Mouse (Mus musculus): Measurements from ENCODE around the gene C130050O18Rik.

The C130050O18Rik gene

GRCm38 (mm10) chr5:139425198-139425597, 20.1 kb downstream of the C130050O18Rik start:
- no peak for DNase-seq (ENCODE audit: low spot score in 2 of 2)

DNA sequence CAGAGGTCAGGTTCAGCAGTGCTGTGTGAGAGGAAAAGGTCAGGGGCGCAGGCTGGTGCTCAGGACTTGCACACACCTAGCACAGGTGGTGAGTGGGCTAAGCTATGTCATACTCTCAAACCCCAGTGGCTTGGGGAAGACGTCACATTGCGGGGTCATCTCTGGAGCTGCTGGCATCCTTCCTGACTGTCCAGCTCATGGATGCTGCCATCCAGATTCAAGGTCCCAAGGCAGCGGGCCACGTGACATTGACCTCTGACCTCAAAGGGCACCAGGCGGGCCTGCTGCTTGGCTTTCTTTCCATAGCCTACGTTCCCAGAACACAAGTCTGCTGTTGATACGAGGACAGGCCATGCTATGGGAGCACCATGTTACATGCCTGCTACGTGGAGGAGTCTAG, 21.9 kb downstream of the C130050O18Rik start:
- no peak for DNase-seq (ENCODE audit: low spot score in 2 of 2)

DNA sequence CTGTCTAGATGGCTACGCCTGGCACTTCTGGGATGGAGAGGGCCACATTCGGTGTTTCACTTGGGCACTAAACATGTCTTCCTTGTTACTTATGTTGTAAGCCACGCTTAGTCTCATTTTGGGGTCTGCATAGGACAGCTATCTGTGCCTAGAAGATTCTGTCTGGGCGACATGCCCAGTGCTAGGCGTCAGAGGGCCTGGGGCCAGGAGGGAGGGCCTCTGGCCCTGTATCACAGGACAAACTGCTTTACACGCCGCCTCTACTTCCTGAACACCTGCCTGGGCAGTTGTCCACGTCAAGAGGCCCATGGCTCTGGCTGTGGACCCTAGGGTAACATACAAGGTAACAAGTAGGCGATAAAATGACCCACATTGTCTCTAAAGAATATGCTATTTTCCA, 22.9 kb downstream of the C130050O18Rik start:
- no peak for DNase-seq (ENCODE audit: low spot score in 2 of 2)

GRCm38 (mm10) chr5:139429818-139430341, 24.8 kb downstream of the C130050O18Rik start:
- DNase-seq (ENCODE audit: low spot score in 2 of 2) = no peak

DNA sequence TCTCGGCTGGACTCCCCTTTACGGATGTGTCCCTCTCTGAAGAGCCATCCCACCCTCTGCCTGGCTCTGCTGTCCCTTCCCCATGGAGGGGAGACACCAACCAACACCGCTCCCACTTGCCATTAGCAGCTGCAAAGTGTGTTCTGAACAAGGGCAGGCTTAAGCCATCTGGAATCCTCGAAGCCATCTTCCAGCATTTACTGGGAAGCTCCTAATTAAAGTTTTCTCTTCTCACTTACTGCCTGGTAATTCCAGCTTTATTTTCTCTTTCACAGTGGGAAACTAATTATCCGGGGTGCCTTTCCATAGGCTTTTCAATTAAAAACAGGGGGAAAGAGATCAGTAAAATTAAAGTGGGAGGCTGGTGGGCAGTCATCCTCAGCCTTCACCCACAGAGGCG, 27.3 kb downstream of the C130050O18Rik start:
- DNase-seq (ENCODE audit: low spot score in 2 of 2) = no peak

DNA sequence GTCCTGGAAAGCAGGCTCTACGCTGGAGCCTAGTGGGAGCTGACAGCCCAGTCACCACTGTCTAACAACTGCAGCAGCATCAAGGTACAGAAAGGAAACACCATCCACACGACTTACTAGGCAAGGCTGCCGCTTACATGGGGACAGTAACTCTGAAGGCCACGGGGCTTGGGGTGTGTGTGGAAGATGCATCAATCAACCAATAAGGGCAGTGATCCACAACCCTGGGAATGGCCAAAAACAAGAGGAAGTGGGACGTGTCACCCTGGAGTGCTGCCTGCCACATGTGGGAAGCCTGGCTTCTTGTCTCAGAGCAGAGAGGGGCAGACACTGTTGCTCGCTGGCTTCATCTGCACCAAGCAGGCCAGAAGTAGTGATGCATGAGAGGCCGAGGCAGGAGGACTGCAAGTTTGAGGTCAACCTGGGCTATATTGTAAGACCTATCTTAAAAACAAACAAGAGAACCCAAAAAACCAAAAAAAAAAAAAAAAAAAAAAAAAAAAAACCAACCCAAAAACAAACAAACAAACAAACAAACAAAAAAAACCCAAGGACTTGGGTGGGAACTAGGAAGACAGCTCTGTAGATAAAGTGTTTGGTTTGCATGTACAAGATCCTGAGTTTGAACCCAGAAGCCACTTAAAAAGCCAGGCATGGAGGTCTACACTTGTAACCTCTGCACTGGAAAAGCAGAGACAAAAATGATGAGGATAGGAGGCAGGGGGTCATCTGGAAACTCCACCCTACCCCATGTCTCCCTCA, 27.8 kb downstream of the C130050O18Rik start:
- no peak for DNase-seq (ENCODE audit: low spot score in 2 of 2)

DNA sequence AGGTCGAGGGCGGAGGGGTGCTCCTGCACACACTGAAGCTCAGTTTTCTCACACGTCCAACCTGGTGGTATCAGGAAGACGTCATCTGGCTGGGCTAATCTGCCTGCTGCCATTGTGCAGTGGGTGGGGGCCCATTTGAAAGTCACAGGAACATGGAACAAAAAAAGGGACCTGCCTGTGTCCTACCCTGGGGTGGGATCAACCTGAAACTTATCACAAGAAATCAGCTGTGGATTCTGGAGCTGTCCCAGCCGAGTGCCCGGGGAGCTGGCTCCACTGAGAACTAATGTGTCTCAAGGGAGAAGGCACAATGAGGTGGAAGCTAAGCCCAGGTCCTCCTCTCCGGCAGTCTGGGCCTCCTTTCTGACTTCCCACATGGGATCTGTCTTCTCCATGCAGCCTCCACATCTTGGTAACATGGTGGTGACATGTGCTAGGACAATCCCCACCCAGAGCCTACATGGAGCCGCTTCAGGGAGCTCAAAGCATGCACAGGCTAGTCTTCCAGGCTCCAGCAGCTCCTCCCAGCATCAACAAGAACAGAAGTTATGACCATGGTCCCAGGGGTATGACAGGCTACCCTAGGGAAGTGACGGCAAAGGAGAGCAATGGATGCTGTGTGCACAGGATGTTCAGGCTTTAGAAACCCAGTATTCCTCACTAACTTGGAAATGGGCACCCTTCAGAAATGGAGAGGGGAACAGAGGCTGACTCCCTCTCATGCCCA, 28.9 kb downstream of the C130050O18Rik start:
- no peak for DNase-seq (ENCODE audit: low spot score in 2 of 2)

GRCm38 (mm10) chr5:139434940-139435339, 29.9 kb downstream of the C130050O18Rik start:
- DNase-seq (ENCODE audit: low spot score in 2 of 2) = no peak

DNA sequence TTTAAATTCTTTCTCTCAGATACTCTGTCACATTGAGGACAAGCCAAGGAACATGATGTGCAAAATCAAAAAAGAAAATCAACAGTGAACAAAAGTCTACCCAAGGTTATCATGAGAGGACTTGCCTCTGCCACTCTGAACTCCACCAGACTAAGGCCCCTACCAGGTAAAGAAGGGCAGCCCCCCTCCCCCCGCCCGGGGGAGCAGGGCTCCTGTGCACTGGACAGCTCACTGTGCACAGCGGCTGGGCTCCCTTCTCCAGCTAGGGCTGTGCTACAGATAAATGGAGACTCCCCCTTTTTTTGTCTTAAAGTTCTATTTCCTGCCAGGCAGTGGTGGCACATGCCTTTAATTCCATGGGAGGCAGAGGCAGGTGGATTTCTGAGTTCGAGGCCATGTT, 32.7 kb downstream of the C130050O18Rik start:
- DNase-seq (ENCODE audit: low spot score in 2 of 2) = no peak

GRCm38 (mm10) chr5:139438440-139438839, 33.4 kb downstream of the C130050O18Rik start:
- DNase-seq (ENCODE audit: low spot score in 2 of 2) = no peak

DNA sequence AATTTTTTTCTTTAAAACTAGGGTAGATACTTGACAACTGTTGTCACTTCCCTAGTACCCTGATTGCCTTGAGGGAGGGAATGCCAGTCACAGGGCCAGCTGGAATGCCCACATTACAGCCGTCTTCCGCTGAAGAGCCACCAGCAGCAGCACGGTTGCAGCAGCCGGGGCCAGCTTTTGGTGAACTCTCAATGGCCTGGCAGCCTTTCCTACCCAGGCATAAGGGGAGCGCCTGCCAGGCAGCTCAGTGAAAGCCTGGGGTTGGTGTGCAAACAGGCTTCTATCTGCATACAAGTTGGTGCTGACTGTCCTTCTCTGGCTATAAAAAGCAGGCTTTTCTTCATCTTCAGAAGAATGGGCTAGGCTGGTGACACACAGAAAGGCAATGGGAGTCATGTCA, 35.4 kb downstream of the C130050O18Rik start:
- DNase-seq (ENCODE audit: low spot score in 2 of 2) = no peak

DNA sequence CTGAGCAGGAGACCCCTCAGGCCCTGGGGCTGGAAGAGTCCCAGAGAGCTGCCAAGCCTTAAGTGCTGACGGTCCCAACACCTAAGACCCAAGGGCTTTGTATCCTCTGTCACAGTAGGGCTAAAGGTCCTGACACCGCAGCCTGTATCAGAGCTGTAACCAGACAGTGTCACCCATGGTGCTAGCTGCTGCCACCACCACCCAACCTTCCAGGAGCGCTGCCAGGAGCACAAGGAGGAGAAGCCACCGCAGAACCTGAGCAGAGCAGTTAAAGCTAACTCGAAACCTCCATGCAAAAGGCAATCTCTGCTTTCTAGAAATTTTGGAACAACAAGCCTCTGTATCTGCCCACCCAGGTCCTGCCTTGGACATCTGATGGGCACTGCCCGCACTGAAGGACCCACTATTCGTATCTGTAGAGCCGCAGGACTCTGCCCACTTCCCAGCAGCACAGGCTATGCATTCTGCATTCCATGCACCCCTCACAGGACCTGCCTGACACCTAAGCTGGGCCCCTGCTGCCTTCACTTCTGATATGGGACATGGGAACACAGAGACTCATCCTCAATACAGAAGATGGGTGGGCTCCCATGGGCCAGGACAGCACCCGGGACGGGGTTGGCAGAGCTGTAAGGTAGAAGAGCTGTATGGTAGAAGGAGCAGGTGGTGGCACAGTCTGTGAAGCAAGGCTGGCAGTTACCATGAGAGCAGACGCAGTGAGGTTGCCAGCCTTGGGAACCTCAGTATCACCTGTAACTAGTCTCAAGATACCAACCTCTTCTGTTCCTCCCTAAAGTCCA, 36.0 kb downstream of the C130050O18Rik start:
- no peak for DNase-seq (ENCODE audit: low spot score in 2 of 2)

DNA sequence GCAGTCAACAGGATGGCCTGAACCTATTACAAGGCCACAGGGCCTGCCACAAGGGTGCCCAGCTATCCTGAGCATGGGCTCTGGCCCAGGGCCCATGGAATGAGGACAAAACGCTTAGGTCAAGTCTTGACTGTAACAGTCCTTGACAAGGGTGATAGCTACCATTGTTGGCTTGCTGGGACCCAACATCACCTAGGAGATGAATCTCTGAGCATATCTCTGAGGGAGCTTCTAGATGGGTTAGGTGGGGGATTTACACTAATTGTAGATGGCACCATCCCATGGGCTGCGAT, 36.6 kb downstream of the C130050O18Rik start:
- DNase-seq (ENCODE audit: low spot score in 2 of 2) = no peak

- DNase-seq (ENCODE audit: low spot score in 2 of 2) = no peak
These were observed 37.3 kb downstream of the C130050O18Rik start for GRCm38 (mm10) chr5:139442428-139442827.

- DNase-seq (ENCODE audit: low spot score in 2 of 2) = no peak
These were observed 37.9 kb downstream of the C130050O18Rik start for GRCm38 (mm10) chr5:139442962-139443361.

DNA sequence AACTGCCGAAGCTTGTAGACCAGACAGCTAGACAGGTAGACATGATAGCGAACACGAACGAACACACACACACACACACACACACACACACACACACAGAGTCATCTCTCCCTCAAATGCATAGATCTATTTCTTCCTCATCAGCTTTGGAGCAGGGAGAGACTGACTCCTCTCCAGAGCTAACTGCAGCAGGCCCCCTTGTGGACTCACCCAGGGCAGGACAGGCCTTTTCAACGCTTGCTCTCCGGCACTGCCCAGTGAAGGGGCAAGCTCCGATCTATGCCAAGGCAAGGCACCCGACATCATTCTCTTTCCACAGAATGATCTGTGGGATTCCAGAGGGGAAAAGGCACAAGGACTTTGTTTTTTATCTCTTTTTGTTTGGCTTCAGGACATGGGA, 40.2 kb downstream of the C130050O18Rik start:
- no peak for DNase-seq (ENCODE audit: low spot score in 2 of 2)

GRCm38 (mm10) chr5:139448025-139448424, 42.9 kb downstream of the C130050O18Rik start:
- DNase-seq (ENCODE audit: low spot score in 2 of 2) = no peak

- DNase-seq (ENCODE audit: low spot score in 2 of 2) = peak in 1 of 2 experiments; percentile 18
These were observed 44.2 kb downstream of the C130050O18Rik start for GRCm38 (mm10) chr5:139449161-139449791.

DNA sequence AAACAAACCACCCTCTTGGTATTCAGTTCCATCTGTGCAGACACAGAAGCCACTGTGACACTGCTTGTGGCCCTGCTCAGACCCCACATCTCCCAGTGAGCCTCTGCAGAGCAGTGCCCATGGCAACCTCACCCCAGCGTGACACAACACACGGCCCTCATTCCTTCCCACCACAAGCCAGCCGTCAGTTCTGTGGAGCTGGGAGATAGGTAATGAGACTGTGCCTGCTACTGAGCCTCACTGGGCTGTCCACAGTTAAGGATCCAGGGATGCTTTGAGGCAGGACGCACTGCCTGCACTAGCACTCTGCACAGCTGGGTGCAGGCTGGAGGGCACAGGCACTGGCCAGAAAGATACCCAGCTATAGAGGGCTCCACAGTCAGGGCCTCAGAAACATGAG, 44.8 kb downstream of the C130050O18Rik start:
- no peak for DNase-seq (ENCODE audit: low spot score in 2 of 2)

GRCm38 (mm10) chr5:139453031-139453430, 48.0 kb downstream of the C130050O18Rik start:
- DNase-seq (ENCODE audit: low spot score in 2 of 2) = no peak

GRCm38 (mm10) chr5:139455166-139455565, 50.1 kb downstream of the C130050O18Rik start:
- no peak for DNase-seq (ENCODE audit: low spot score in 2 of 2)

DNA sequence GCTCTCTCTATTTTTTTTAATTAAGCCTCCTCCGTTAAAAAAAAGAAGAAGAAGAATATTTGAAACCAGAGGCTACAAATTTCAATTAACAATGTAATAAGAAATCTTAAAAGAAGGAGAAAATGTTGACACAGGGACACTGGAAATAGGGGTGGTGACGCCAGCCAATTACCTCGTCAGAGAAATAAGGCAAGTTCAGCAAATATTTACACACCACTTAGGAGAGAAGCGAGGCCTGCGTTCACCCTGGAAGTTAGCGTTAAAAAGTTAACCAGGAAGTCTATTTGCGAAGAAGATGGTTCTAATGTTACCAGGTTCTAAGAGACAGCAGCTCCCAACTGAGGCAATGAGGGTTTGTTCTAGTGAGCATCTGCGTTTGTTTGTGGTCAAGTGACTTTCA, 52.2 kb downstream of the C130050O18Rik start:
- no peak for DNase-seq (ENCODE audit: low spot score in 2 of 2)

Measured in natural killer cell, adult 2 months (primary cell).